Mouse (Mus musculus) G1E-ER4 (cell line): Measurements from ENCODE around the gene Copg1. TPM values are rescaled to one million over a fixed set of nuclear protein-coding genes. Genes with fewer than 3 reads are reported as not detected.

Source experiments
- GATA1 ChIP-seq: IDR thresholded peaks from one replicate; pipeline ENCODE4 v1.8.0; 2012; ENCODE audit warnings: low read length, inconsistent platforms
- polyA plus RNA-seq: library from polyadenylated mRNA; stranded (reverse); fragments of >175 nt; gene quantifications from 2 replicates; pipeline ENCODE4 v1.2.3, GENCODE M21; 2012

Copg1 gene
- 24.3 and 50.8 TPM in 2 replicates for polyA plus RNA-seq

DNA sequence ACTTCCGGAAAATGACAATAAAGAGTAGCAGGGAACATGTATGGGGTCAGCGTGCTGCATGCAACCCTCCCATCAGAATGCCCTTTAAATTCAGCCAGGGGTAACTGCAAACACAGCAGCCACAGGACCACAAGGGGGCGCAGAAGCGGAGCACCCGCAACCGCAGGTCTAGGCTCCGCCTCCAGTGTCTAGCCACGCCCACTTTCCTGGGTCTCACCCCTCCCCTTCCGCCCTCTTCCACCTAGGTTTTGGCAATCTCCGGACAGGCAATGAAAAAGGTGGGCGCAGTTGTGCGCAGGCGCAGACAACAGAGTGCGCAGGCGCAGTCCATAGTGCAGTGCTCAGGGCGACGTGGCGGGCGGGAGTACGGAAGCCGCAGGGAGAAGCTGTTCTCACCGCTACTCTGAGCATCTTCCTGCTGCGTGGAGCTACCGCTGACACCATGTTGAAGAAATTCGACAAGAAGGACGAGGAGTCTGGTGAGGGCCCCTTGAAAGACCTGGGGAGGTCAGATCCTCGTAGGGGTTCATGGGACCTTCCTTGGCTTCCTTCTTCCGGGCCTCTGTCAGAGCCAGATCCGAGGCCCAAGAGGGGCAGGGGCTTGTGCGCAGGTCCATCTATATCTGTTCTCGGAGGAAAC, at the start of gene Copg1:
Copg1 (plus strand) TSS at position 221 of the 640 bp plus-strand sequence.
- TF ChIP-seq GATA1, result no peak

GRCm38 (mm10) chr6:87838551-87839197, 48.9 kb upstream of the Copg1 start, which contains the start of gene Isy1:
Gene Isy1, minus strand, starts transcription at chr6:87838798.
- no peak for TF ChIP-seq GATA1

DNA sequence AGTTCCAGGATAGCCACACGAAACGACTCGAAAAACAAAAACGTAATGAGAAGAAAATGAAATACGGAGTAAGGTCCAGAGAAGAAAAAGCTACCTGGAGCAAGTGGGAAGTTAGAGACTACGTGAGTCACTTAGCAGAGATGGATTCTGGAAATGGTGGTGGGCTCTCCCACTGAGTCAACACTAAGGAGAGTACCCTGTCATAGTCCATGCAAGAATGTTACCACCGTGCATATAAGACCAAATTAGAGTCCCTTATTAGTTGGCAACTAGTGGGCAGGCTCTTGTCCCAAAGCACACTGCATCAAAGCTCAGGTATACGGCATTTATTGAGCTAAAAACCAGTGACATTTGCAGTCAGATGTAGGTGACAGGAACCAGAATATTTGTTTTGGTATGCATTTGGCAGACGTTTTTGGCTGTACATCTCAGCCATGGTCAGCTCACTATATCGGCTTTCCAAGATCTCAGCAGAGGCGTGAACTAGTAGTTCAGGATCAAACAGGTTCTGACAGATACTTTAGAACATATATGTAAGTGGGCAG, 47.7 kb upstream of the Copg1 start:
- no peak for TF ChIP-seq GATA1

DNA sequence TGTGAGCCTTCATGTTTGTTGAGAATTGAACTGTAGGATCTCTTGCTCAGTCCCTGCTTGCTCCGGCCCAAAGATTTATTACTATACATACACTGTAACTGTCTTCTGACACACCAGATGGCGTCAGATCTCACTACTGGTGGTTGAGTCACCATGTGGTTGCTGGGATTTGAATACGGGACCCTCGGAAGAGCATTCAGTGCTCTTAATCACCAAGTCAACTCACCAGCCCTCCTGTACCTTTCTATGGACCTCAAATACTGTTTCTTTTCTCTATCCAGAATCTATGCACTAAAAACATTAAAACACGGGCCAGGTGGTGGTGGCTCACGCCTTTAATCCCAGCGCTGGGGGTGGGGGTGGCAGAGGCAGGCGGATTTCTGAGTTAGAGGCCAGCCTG, 46.0 kb upstream of the Copg1 start:
- TF ChIP-seq GATA1, result no peak

DNA sequence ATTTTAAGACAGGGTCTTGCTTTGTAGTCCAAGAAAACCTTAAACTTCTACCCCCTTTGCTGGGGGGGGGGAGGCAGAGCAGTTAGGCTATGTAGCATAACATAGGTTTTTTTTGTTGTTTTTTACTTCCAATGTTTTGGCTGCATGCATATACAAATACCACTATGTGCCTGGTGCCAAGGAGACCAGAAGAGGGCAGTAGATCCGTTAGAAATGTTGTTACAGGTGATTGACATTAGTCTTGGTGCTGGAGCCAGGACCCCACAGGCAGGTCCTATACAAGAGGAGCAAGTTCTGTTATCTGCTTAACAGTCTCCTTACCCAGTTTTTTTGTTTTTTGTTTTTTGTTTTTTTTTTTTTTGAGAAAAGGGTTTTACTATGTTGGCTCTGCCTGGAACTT, 45.4 kb upstream of the Copg1 start:
- TF ChIP-seq GATA1, result no peak

GRCm38 (mm10) chr6:87845031-87845695, 42.5 kb upstream of the Copg1 start:
- no peak for TF ChIP-seq GATA1

- no peak for TF ChIP-seq GATA1
Measured at GRCm38 (mm10) chr6:87846813-87847212, 40.8 kb upstream of the Copg1 start.

DNA sequence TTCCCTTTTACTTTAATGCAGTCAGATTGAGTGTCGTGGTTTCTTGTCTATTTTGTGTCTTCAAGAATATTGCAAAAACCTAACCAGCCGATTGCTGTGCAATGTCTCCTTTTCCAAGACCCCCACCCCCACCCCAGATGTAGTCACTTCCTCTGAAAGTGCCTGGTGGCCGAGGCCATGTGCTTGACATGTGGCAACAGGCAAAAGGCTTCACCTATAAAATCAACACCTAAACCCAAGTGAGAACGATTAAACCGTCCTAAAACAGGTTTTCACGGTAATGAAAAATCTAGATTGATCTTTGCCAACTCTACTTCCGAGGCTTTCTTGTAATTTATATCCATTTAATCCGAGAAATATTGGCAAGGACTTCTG, 37.8 kb upstream of the Copg1 start:
- no peak for TF ChIP-seq GATA1

DNA sequence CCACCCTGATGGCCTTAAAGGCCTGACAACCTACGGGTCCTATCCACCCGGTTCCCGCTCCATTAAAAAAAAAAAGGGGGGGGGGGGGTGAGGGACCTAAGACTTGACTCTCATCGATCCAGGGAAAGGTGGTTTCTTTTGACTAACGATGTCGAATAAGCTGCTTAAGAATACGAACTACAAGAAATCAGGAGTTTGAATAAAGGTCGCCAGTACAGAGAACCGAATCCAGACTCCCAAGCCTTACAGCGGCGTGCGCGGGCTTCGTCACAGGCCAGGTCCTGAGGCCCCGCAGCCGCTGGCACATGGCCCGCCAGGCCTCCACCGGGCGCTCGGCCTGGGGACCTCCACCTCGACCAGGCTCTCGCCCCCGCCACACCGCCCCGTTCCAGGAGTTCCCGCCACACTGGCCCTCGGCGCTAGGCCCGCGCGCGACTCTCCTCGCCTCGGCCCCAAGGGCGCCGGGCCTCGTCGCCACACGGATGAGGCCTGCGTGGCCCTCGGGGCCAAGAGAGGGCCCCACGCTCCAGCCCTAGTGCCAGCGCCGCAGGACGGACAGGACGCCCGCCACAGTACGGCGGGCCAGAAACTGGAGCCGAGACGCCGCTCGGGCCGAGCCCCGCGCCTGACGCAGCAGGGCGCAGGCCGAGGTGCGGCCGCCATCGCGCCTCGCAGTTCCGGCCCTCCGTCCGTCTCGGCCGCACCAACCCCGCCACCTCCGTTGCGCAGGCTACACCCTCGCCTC, 37.3 kb upstream of the Copg1 start:
- no peak for TF ChIP-seq GATA1

- no peak for TF ChIP-seq GATA1
Measured at GRCm38 (mm10) chr6:87850900-87851614, 36.6 kb upstream of the Copg1 start, which contains the start of gene Cnbp. Gene Cnbp, minus strand, starts transcription at chr6:87851106.

- no peak for TF ChIP-seq GATA1
Measured at GRCm38 (mm10) chr6:87851871-87852270, 35.7 kb upstream of the Copg1 start.

GRCm38 (mm10) chr6:87853446-87853845, 34.2 kb upstream of the Copg1 start:
- TF ChIP-seq GATA1, result no peak

GRCm38 (mm10) chr6:87857071-87857470, 30.5 kb upstream of the Copg1 start:
- TF ChIP-seq GATA1, result no peak

DNA sequence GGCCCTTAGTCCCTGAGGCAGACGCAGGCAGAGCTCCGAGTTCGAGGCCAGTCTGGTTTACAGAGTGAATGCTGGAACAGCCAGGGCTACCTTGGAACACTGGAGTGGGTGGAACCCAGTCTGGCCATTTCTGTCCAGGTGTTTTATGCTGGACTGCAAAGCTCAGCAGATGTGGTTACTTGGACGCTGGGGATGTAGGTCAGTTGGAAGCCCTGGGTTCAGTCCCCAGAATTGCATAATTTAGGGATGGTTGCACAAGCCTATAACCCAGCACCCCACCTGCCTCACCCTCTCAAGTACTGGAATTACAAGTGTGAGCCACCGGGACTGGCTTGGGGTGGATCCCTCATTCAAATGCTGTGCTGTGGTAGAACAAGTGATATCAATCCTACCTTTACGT, 21.4 kb upstream of the Copg1 start:
- no peak for TF ChIP-seq GATA1

DNA sequence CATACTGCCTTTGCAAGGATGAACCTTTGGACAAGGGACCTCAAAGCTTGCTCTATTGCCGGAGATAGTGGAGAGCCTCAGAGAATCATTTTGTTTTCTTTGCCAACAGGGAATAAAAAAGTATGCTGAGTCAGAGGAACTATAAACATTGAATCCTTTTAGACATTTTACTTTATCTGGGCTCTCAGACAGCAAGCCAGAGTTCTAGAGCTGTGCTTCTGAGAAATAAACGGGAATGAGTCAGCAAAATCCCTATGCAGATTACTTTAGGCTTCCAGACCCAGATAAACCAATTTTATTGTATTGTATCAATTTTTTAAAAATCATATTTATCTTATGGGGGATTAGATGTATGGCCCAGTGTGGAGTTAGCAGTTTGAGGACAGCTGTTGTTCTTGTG, 20.4 kb upstream of the Copg1 start:
- TF ChIP-seq GATA1, result peak; percentile 37
